Mouse (Mus musculus) intestine, embryonic 14.5 days (tissue): ENCODE data around the gene Atp5f1. TPM values are rescaled to one million over a fixed set of nuclear protein-coding genes. Genes with fewer than 3 reads are reported as not detected.
"Not testable (repeated sequence)": the region's sequence is repeated elsewhere in the genome, so short reads cannot be mapped to it uniquely, and the experiment has no call there.

ENCODE experiments used
- ATAC-seq: fragments of 200-750 bp; cut with Nextera tagmentation; replicated peaks from 2 replicates; pipeline ENCODE4 v1.8.0; 2017; ENCODE audit warnings: low read depth, moderate number of reproducible peaks, moderate TSS enrichment, moderate library complexity; ENCODE audit not compliant: low FRiP score, low TSS enrichment
- DNase-seq: peaks from one replicate; pipeline ENCODE4 v3.0.0-alpha.2; 2018; ENCODE audit warnings: low spot score
- H3K27ac ChIP-seq: fragments of 300-500 bp; sonication (generic); 2 replicates; pipeline ENCODE4 v1.5.1; 2014; ENCODE audit warnings: low read depth, mild to moderate bottlenecking, control low read depth
- H3K27me3 ChIP-seq: fragments of 300-500 bp; sonication (generic); replicated peaks from 2 replicates; pipeline ENCODE4 v1.6.1; 2014; ENCODE audit warnings: low read length, control low read depth; ENCODE audit not compliant: control insufficient read depth, insufficient read depth
- H3K36me3 ChIP-seq: fragments of 300-500 bp; sonication (generic); 2 replicates; pipeline ENCODE4 v1.6.1; 2014; ENCODE audit warnings: low read length, control low read depth; ENCODE audit not compliant: control insufficient read depth, insufficient read depth
- H3K4me1 ChIP-seq: fragments of 300-500 bp; sonication (generic); replicated peaks from 2 replicates; pipeline ENCODE4 v1.6.1; 2014; ENCODE audit warnings: low read length, control low read depth, mixed read lengths; ENCODE audit not compliant: control insufficient read depth, insufficient read depth
- H3K4me2 ChIP-seq: fragments of 300-500 bp; sonication (generic); 2 replicates; pipeline ENCODE4 v1.6.1; 2014; ENCODE audit warnings: low read length
- H3K4me3 ChIP-seq: fragments of 300-500 bp; sonication (generic); 2 replicates; pipeline ENCODE4 v1.5.1; 2014; ENCODE audit warnings: low read depth, low read length, control low read depth, mixed read lengths
- H3K9ac ChIP-seq: fragments of 300-500 bp; sonication (generic); 2 replicates; pipeline ENCODE4 v1.6.1; 2014; ENCODE audit warnings: mild to moderate bottlenecking, low read length
- H3K9me3 ChIP-seq: fragments of 300-500 bp; sonication (generic); 2 replicates; pipeline ENCODE4 v1.6.1; 2016; ENCODE audit warnings: low read length, control low read depth; ENCODE audit not compliant: control insufficient read depth
- WGBS: fragments of 180-500 bp; shearing (Covaris S2); extraction: QIAGEN DNeasy Blood & Tissue Kit; methylation state at CpG from one replicate; pipeline ENCODE4 v1.1.7; 2014; 5-methylcytosine and 5-hydroxymethylcytosine counted together
- polyA plus RNA-seq: library from polyadenylated mRNA; unstranded; fragments of >200 nt; fragmentation: Nextera tagmentation; extraction: Ambion mirVana; gene quantifications from 2 replicates; pipeline ENCODE4 v1.2.1, GENCODE M21; 2014

The Atp5f1 gene
- polyA plus RNA-seq, 1 experiment from 2014 or later, result 500 TPM

DNA sequence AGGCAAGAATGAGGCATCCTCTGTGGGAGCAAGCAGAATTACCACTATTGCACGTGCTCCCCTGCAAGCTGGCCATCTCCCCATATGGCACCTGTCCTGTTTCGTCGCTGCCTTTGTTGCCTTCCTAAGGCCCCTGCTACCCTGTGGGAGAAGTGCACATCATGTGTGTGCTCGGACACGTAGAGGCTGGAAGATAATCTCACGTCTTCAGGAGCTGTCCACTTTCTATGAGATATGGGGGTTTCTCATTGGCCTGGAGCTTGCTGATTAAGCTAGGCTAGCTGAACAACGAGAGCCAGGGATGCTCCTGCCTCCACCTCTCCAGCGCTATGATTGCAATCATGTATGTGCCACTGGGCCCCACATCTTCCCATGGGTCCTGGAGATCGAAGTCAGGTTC lies 35.3 kb downstream of the Atp5f1 start:
- H3K9me3 ChIP-seq, result no peaks in the 10 kb centered on the region
- H3K27ac ChIP-seq, result no peak overlapping the region
- no peaks in the 10 kb centered on the region for H3K36me3 ChIP-seq
- H3K27me3 ChIP-seq, result no peaks in the 10 kb centered on the region
- ATAC-seq (no peak), DNase-seq (no peak)
- H3K4me2 ChIP-seq, result no peak overlapping the region
- H3K9ac ChIP-seq, result no peak overlapping the region
- H3K4me1 ChIP-seq, result no peaks in the 10 kb centered on the region
- WGBS, result 84% methylated on average over 9 of the region's 9 CpGs
- H3K4me3 ChIP-seq, result no peak overlapping the region

DNA sequence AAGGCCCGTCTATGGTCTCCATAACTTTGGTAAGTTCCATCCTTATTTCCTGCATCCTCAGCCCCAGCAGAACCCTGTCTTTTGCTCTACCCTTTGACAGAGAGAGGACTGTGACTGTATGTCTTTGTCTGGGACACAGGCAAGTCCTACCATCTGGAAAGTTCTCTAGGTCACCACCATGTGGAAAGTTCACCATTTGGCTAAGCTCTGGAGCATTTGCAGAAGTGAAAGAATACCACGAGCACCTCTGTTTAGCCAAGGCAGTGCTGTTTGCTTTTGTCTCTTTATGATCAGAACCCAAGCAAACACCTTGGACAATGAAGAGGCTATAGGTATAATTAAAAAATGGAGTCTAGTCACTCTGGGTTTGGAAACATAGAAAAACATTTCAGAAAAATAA lies 37.9 kb downstream of the Atp5f1 start:
- WGBS, result 71% methylated on average over 2 of the region's 2 CpGs
- Histone ChIP-seq H3K4me2 (no peak overlapping the region), H3K9me3 (no peaks in the 10 kb centered on the region), H3K4me1 (no peaks in the 10 kb centered on the region), H3K27me3 (no peaks in the 10 kb centered on the region), H3K36me3 (no peaks in the 10 kb centered on the region), H3K27ac (no peak overlapping the region), H3K4me3 (no peak overlapping the region), H3K9ac (no peak overlapping the region)
- peak; percentile 16 for DNase-seq
- ATAC-seq, result no peak

- not testable (repeated sequence) for H3K27ac ChIP-seq, H3K36me3 ChIP-seq, H3K9ac ChIP-seq, ATAC-seq, H3K4me1 ChIP-seq, H3K4me3 ChIP-seq, DNase-seq, H3K27me3 ChIP-seq, H3K4me2 ChIP-seq, H3K9me3 ChIP-seq
Measured at GRCm38 (mm10) chr3:105920743-105921142, 39.2 kb downstream of the Atp5f1 start.

DNA sequence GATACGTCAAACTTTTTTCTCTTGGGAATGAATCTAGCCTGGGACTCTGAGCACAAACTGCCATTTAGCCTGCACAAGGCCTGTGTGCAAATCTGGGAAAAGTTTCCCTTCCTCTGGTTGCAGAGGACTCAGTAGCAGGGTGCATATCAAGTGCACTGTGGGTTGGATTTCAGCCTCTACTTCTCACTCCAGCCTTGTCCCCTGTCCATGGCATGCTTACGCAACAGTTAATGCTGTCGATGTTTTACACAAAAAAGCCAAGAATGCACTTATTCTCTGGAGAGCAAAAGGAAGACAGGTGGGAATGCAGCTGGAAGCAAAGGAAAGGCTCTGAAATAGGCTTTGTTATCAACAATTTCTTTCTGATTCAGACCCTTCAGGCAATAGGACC lies 41.5 kb downstream of the Atp5f1 start:
- Histone ChIP-seq H3K9ac (no peak overlapping the region), H3K27ac (no peak overlapping the region), H3K27me3 (no peaks in the 10 kb centered on the region), H3K4me2 (no peak overlapping the region), H3K4me3 (no peak overlapping the region), H3K9me3 (no peaks in the 10 kb centered on the region), H3K36me3 (no peaks in the 10 kb centered on the region), H3K4me1 (no peaks in the 10 kb centered on the region)
- WGBS, result 87% methylated on average over 3 of the region's 3 CpGs
- DNase-seq, result no peak
- no peak for ATAC-seq

DNA sequence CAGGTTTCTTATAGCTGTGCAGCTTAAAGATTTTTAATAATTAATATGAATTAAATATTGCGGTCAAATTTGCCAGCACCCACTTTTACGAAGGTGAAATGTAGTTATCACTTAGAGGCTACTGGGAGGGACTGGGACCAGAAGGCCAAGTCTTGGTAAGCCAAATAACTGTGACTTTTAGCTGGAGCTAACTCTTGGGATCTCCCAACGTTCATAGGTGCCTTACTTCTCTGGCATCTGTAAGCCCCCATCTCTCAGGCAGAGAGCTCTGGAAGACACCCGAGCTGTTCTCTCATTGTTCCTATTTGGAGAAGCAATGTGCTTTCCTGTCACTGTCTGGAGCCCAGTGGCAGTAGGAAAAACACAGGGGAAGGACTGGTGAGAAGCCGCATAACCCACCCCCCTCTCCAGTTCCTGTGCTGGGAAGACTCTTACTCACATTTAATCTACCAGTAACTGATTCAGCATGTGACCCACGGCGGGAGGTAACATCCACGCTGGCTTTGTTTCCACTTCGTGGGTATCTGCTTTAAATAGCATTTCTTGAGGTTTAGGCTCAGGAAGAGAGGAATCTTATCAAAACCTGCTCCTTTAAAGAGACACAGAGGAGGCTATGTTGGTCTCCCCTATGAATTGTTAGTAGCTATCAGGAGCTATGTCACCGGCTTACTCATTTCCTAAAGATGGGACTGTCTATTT lies 42.1 kb downstream of the Atp5f1 start:
- no peak for ATAC-seq
- H3K36me3 ChIP-seq, result no peaks in the 10 kb centered on the region

GRCm38 (mm10) chr3:105916455-105916854 lies 43.4 kb downstream of the Atp5f1 start:
- not testable (repeated sequence) for H3K4me3 ChIP-seq, H3K27me3 ChIP-seq, H3K27ac ChIP-seq, DNase-seq, H3K4me2 ChIP-seq, H3K9ac ChIP-seq, H3K4me1 ChIP-seq, ATAC-seq, H3K9me3 ChIP-seq, H3K36me3 ChIP-seq

More for the DNA sequence above, 42.1 kb downstream of the Atp5f1 start:
- no peaks in the 10 kb centered on the region for H3K27me3 ChIP-seq
- no peaks in the 10 kb centered on the region for H3K9me3 ChIP-seq
- WGBS, result 67% methylated on average over 10 of the region's 10 CpGs
- no peak overlapping the region for H3K4me3 ChIP-seq
- no peak overlapping the region for H3K9ac ChIP-seq
- H3K4me2 ChIP-seq, result no peak overlapping the region
- no peak for DNase-seq
- no peaks in the 10 kb centered on the region for H3K4me1 ChIP-seq
- H3K27ac ChIP-seq, result no peak overlapping the region

GRCm38 (mm10) chr3:105915281-105915680 lies 44.6 kb downstream of the Atp5f1 start:
- no peak for ATAC-seq
- 9% methylated on average over 1 of the region's 1 CpGs for WGBS

GRCm38 (mm10) chr3:105913839-105914681 lies 45.8 kb downstream of the Atp5f1 start:
- DNase-seq (no peak), ATAC-seq (no peak)
- no peaks in the 10 kb centered on the region for H3K27me3 ChIP-seq
- no peak overlapping the region for H3K27ac ChIP-seq
- no peaks in the 10 kb centered on the region for H3K9me3 ChIP-seq
- H3K4me2 ChIP-seq, result no peak overlapping the region
- H3K4me1 ChIP-seq, result no peaks in the 10 kb centered on the region
- no peak overlapping the region for H3K9ac ChIP-seq
- WGBS, result 43% methylated on average over 10 of the region's 10 CpGs
- H3K36me3 ChIP-seq, result no peaks in the 10 kb centered on the region
- no peak overlapping the region for H3K4me3 ChIP-seq

More at GRCm38 (mm10) chr3:105915281-105915680, 44.6 kb downstream of the Atp5f1 start:
- no peaks in the 10 kb centered on the region for H3K4me1 ChIP-seq
- no peak overlapping the region for H3K4me2 ChIP-seq
- no peaks in the 10 kb centered on the region for H3K27me3 ChIP-seq
- H3K27ac ChIP-seq, result no peak overlapping the region
- H3K9ac ChIP-seq, result no peak overlapping the region
- H3K36me3 ChIP-seq, result no peaks in the 10 kb centered on the region
- no peaks in the 10 kb centered on the region for H3K9me3 ChIP-seq
- DNase-seq, result no peak
- no peak overlapping the region for H3K4me3 ChIP-seq
